ENCODE assay signal across 8 mouse cellular contexts in genomic region chr4:150280459-150280858, GRCm38 (mm10). TPM values are rescaled to one million over a fixed set of nuclear protein-coding genes. Genes with fewer than 3 reads are reported as not detected.
A peak's percentile ranks its signal among the peaks of the same experiment; 100 is the strongest.
DNase-seq lines count a peak whose midpoint lies in the region; ATAC-seq and TF ChIP-seq lines count a peak whose summit lies in the region.

No protein-coding gene starts in this region.

- no peaks in the 10 kb centered on the region for H3K36me3 ChIP-seq in CH12.LX (replicated peaks in 1 of 2; ENCODE audit: control insufficient read depth in 1 of 2, insufficient read depth in 1 of 2, low read length in 1 of 2)
- no peaks in the 10 kb centered on the region for H3K36me3 ChIP-seq in forebrain, embryonic 15.5 days
- no peaks in the 10 kb centered on the region for H3K36me3 ChIP-seq in liver, embryonic 13.5 days

- WGBS in forebrain, embryonic 15.5 days, result 39% methylated on average over 4 of the region's 4 CpGs
- 51% methylated on average over 4 of the region's 4 CpGs for WGBS in liver, embryonic 13.5 days (ENCODE audit: insufficient replicate concordance)

- no peak overlapping the region for H3K9ac ChIP-seq in CH12.LX (ENCODE audit: insufficient read depth, low read depth)
- peak overlapping the region; percentile 87 for H3K9ac ChIP-seq in forebrain, embryonic 15.5 days (replicated peaks)
- peak overlapping the region; percentile 81 for H3K9ac ChIP-seq in liver, embryonic 13.5 days

- ATAC-seq in forebrain, embryonic 15.5 days (replicated peaks), result no peak
- ATAC-seq in liver, embryonic 13.5 days (ENCODE audit: low read depth), result no peak

- TF ChIP-seq RAD21 in CH12.LX (IDR thresholded peaks at IDR 0.05; ENCODE audit: low read depth, low read length), result no peak

- in situ Hi-C loops in CH12.LX (cut with MboI; ENCODE audit: low pct_ligation_motif_present, low pct_unique_long_range_greater_than_20kb, low sequenced_read_pairs), result no loop called here

- peak overlapping the region in 2 of 3 experiments; percentile 29 to 91 for H3K4me3 ChIP-seq in CH12.LX (replicated peaks in 1 of 3; ENCODE audit: low read depth in 2 of 3, low read length in 2 of 3, poor library complexity in 1 of 3)
- H3K4me3 ChIP-seq in forebrain, embryonic 15.5 days, result peak overlapping the region; percentile 81
- peak overlapping the region; percentile 78 for H3K4me3 ChIP-seq in liver, embryonic 13.5 days (replicated peaks)

- no peaks in the 10 kb centered on the region for H3K27me3 ChIP-seq in CH12.LX (replicated peaks)
- no peaks in the 10 kb centered on the region for H3K27me3 ChIP-seq in forebrain, embryonic 15.5 days
- no peaks in the 10 kb centered on the region for H3K27me3 ChIP-seq in liver, embryonic 13.5 days

- DNase-seq in cerebellum, adult 9-11 months, result peak; percentile 46
- DNase-seq in cerebellum, adult 8-10 months, result no peak
- peak; percentile 29 for DNase-seq in CH12.LX (ENCODE audit: extremely low read depth)
- DNase-seq in liver, embryonic 13.5 days, result no peak
- DNase-seq in left cerebral cortex, postnatal 14 days (ENCODE audit: low spot score in 2 of 2), result no peak
- no peak for DNase-seq in frontal cortex, adult 2 months (ENCODE audit: extremely low spot score in 1 of 2, low spot score in 1 of 2)
- no peak for DNase-seq in frontal cortex, postnatal 36 days (ENCODE audit: low spot score in 2 of 2)

- intact Hi-C loops in left cerebral cortex, postnatal 14 days (cut with DNase I), result loop anchor here (5.0 kb wide), 2 partner anchors 52 to 187 kb away; no protein-coding TSS in a partner anchor

- H3K4me2 ChIP-seq in CH12.LX (ENCODE audit: insufficient read depth, low read depth, poor library complexity, severe bottlenecking), result peak overlapping the region; percentile 72
- H3K4me2 ChIP-seq in forebrain, embryonic 15.5 days (replicated peaks), result peak overlapping the region; percentile 61
- H3K4me2 ChIP-seq in liver, embryonic 13.5 days, result peak overlapping the region; percentile 74

- no peak overlapping the region for H3K27ac ChIP-seq in CH12.LX (ENCODE audit: insufficient read depth, low read depth)
- H3K27ac ChIP-seq in forebrain, embryonic 15.5 days (replicated peaks), result peak overlapping the region; percentile 99
- H3K27ac ChIP-seq in liver, embryonic 13.5 days, result peak overlapping the region; percentile 92

- TF ChIP-seq CTCF in CH12.LX (conservative IDR thresholded peaks at IDR 0.05 in 1 of 2, IDR thresholded peaks at IDR 0.05 in 1 of 2; ENCODE audit: low read depth in 2 of 2, low read length in 2 of 2), result no peak

- peaks cover 15% of the 10 kb centered on the region for H3K79me2 ChIP-seq in CH12.LX (replicated peaks; ENCODE audit: control insufficient read depth, extremely low read depth, insufficient read depth, poor library complexity, severe bottlenecking)

- no peak for TF ChIP-seq EP300 in CH12.LX (IDR thresholded peaks at IDR 0.05; ENCODE audit: low read length)

- H3K4me1 ChIP-seq in CH12.LX (ENCODE audit: control insufficient read depth in 1 of 2, insufficient read depth in 2 of 2), result peaks cover 2 to 15% of the 10 kb centered on the region in 2 experiments; a peak in 3 of 4 replicates
- H3K4me1 ChIP-seq in forebrain, embryonic 15.5 days, result peaks cover 30% of the 10 kb centered on the region
- H3K4me1 ChIP-seq in liver, embryonic 13.5 days (replicated peaks), result peaks cover 34% of the 10 kb centered on the region

- dilution Hi-C loops in CH12.LX (cut with MboI; ENCODE audit: extremely low pct_ligation_motif_present, extremely low pct_unique_long_range_greater_than_20kb, low sequenced_read_pairs), result no loop called here

- no peak for TF ChIP-seq POLR2A in CH12.LX (IDR thresholded peaks at IDR 0.05; ENCODE audit: low read depth, low read length)

- H3K9me3 ChIP-seq in CH12.LX (replicated peaks; ENCODE audit: low read length), result no peaks in the 10 kb centered on the region
- no peaks in the 10 kb centered on the region for H3K9me3 ChIP-seq in forebrain, embryonic 15.5 days
- H3K9me3 ChIP-seq in liver, embryonic 13.5 days (replicated peaks), result no peaks in the 10 kb centered on the region

TF ChIP-seq in CH12.LX, 34 proteins besides CTCF, POLR2A, EP300 and RAD21:
- TF ChIP-seq POLR2AphosphoS2 (IDR thresholded peaks at IDR 0.05; ENCODE audit: low read depth, low read length), result no peak
- TF ChIP-seq E2F4 (IDR thresholded peaks at IDR 0.05; ENCODE audit: insufficient replicate concordance, low read depth, low read length), result no peak
- TF ChIP-seq ETS1 (conservative IDR thresholded peaks at IDR 0.05; ENCODE audit: low read depth, low read length), result no peak
- no peak for TF ChIP-seq ZKSCAN1 (IDR thresholded peaks at IDR 0.05; ENCODE audit: borderline replicate concordance, low read depth, low read length)
- TF ChIP-seq SMC3 (IDR thresholded peaks at IDR 0.05; ENCODE audit: low read depth, low read length), result no peak
TF ChIP-seq in CH12.LX: peak in this region for 0.

RNA-seq across cellular contexts. Expression of gene Rere, which starts 1.0 kb away (rescaled TPM):
- 8.2 and 8.7 TPM in 2 replicates for total RNA-seq in CH12.LX (2012; rRNA removed)
- 3.1 and 3.4 TPM in 2 replicates for total RNA-seq in CH12.LX (2014; rRNA removed)
- polyA plus RNA-seq in CH12.LX (2012; ENCODE audit: insufficient read length, low read depth), result 28.2 and 36.5 TPM in 2 replicates
- polyA plus RNA-seq in forebrain, embryonic 15.5 days (2015; fragmentation: Nextera tagmentation; extraction: Ambion mirVana), result 26.6 and 32.0 TPM in 2 replicates
- polyA plus RNA-seq in liver, embryonic 13.5 days (2015; fragmentation: Nextera tagmentation; extraction: Ambion mirVana), result 5.9 and 7.5 TPM in 2 replicates
- total RNA-seq in left cerebral cortex, postnatal 14 days (2021), result 100 to 1,000 TPM in 1 of 2 experiments, 10 to 100 TPM in 1; 95.6 to 100 TPM
- 64.4 and 66.1 TPM in 2 replicates for polyA plus RNA-seq in frontal cortex, adult 2 months (2012; rRNA removed)

RNA-seq across cellular contexts. Expression of gene Eno1, which starts 43.9 kb away (rescaled TPM):
- total RNA-seq in CH12.LX (2012; rRNA removed) (1,210 and 1,985 TPM in 2 replicates), CH12.LX (2014; rRNA removed) (903 and 1,109 TPM in 2 replicates)
- 1,272 and 1,619 TPM in 2 replicates for polyA plus RNA-seq in CH12.LX (2012; ENCODE audit: insufficient read length, low read depth)
- 953 and 957 TPM in 2 replicates for polyA plus RNA-seq in forebrain, embryonic 15.5 days (2015; fragmentation: Nextera tagmentation; extraction: Ambion mirVana)
- 783 and 784 TPM in 2 replicates for polyA plus RNA-seq in liver, embryonic 13.5 days (2015; fragmentation: Nextera tagmentation; extraction: Ambion mirVana)
- 100 to 1,000 TPM; 378 to 386 TPM for total RNA-seq in left cerebral cortex, postnatal 14 days (2021)
- 979 and 1,007 TPM in 2 replicates for polyA plus RNA-seq in frontal cortex, adult 2 months (2012; rRNA removed)

Comparison
In these comparisons a context has a peak if more than half of its experiments do, and no peak if none do; other contexts are left out.
1. DNase-seq: peak in cerebellum, adult 9-11 months (single experiment) and CH12.LX (single experiment); none in cerebellum, adult 8-10 months (single experiment), liver, embryonic 13.5 days (single experiment), left cerebral cortex, postnatal 14 days (0 of 2), frontal cortex, adult 2 months (0 of 2) and frontal cortex, postnatal 36 days (0 of 2).
2. Peak in every context shown above with its lines, with median percentiles within 50 percentile points of each other: H3K4me2 ChIP-seq and H3K4me3 ChIP-seq.